Mouse (Mus musculus) left cerebral cortex, adult 18-20 months (tissue): ENCODE measurements around the gene Cmtm7. TPM values are rescaled to one million over a fixed set of nuclear protein-coding genes. Genes with fewer than 3 reads are reported as not detected.

Source experiments
- DNase-seq, 2 experiments: peaks; one replicate each; pipeline ENCODE4 v3.0.0; 2021 to 2022; ENCODE audit warnings: low spot score in 2 of 2, mixed read lengths in 1 of 2
- total RNA-seq, 2 experiments: library from RNA; stranded (reverse); gene quantifications; 2 replicates each; pipeline ENCODE4 v1.2.3; 2021

The Cmtm7 gene
- total RNA-seq, 2 experiments from 2014 or later: 3.6 to 5.0 TPM

GRCm38 (mm10) chr9:114767030-114767429 lies 14.6 kb downstream of the Cmtm7 start:
- peak in 1 of 2 experiments; percentile 31 for DNase-seq

- no peak for DNase-seq
These were observed 18.3 kb downstream of the Cmtm7 start for GRCm38 (mm10) chr9:114763341-114763740.

- DNase-seq: peak in 1 of 2 experiments; percentile 19
These were observed 19.8 kb downstream of the Cmtm7 start for GRCm38 (mm10) chr9:114761848-114762247.

- DNase-seq: no peak
These were observed 21.3 kb downstream of the Cmtm7 start for GRCm38 (mm10) chr9:114760353-114760752.

DNA sequence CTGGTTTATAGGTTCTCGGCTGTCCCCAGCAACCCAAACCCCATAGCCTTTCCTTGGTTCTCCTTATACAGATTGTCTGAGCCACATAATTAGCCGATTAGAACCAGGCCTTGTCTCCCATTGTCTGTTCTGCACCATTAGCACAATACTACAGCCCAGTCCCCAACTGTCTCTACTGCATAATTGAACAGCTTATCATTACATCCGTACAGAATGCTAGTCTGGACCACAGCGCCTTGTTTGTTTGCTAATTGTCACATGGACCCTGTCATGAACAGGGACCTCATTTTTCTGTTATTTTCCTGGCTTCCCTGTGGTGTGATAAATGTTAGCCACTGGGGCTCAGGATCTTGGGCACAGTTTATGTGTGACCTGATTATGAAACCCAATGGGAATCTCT lies 21.8 kb downstream of the Cmtm7 start:
- no peak for DNase-seq

DNA sequence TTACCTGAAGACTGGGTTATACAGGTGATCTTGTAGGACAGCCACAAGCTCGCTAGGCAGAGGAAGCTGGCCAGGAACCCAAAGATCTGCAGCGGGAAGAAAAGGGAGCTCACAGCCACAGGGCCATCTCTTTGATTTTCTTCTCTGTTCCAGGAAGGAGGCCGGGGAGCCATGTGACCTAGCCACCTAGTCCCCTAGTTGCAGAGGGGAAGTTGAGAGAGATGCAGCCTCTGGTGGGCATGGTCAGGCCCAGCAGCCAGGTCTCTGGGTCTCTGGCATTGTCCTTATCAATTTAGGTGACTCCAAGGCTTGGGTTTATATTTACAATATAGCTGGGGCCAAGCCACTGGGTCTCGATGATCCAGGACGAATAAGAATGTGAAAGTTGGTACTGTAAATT lies 22.9 kb downstream of the Cmtm7 start:
- DNase-seq: no peak

DNA sequence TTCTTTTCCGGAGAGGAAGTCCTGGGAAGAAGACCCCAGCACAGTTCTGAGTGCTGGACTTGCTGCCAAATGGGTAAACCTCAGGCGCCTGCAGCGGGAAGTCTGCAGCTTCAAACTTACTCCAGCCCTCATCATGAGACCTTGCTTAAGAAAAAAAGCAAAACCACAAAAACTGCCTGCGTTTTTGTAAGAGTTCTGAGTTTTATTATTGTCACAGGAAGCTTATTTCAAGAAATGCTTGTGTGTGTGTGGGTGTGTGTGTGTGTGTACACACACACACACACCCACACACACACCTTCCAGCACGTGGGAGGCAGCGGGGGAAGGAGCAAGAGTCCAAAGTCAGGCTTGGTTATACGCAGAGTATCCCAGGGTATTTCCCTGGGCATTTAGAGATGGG lies 23.4 kb downstream of the Cmtm7 start:
- DNase-seq: no peak

GRCm38 (mm10) chr9:114752863-114753484 lies 28.7 kb downstream of the Cmtm7 start:
- peak; percentile 92 to 95 for DNase-seq

DNA sequence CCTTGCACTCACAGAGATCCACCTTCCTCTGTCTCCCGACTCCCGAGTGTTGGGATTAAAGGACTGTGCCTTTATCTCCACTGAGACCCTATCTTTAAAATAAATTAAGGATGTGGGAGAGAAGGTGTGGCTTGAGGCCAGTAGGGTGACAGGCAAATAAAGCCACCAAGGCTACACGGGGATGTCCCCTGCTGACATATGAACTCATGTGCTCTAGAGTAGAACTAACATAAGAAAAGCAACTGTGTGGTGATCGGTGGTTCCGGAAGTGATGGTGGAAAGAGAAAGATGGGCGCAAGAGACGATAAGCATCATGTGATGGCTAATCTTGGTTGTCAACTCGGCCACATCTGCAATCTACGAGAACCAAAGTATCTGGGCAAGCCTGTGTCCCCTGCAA lies 29.3 kb downstream of the Cmtm7 start:
- no peak for DNase-seq

GRCm38 (mm10) chr9:114751582-114751981 lies 30.1 kb downstream of the Cmtm7 start:
- no peak for DNase-seq

- DNase-seq: no peak
These were observed 34.2 kb downstream of the Cmtm7 start for GRCm38 (mm10) chr9:114747466-114747865.

GRCm38 (mm10) chr9:114747012-114747411 lies 34.6 kb downstream of the Cmtm7 start:
- peak in 1 of 2 experiments; percentile 41 for DNase-seq

- DNase-seq: no peak
These were observed 36.0 kb downstream of the Cmtm7 start for GRCm38 (mm10) chr9:114745654-114746053.

GRCm38 (mm10) chr9:114745163-114745562 lies 36.5 kb downstream of the Cmtm7 start:
- no peak for DNase-seq

DNA sequence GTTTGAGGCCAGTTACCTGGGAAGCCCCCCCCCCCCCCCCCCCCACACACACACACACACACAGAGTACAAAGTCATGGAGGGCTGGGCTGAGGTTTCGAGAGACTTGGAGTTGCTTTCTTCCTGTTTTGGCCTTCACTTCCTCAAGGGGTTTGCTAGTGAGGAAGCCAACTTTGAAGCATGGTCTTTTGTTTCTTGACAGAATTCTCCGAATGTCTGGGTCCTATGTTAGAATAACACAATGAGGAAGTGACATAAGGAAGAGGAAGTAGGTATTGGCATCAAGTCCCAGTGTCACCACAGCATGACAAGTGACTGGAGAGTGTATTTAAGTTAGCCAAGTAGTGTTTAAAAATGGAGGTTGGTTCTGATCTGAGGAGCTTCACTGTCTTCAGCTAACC lies 38.9 kb downstream of the Cmtm7 start:
- DNase-seq: no peak

DNA sequence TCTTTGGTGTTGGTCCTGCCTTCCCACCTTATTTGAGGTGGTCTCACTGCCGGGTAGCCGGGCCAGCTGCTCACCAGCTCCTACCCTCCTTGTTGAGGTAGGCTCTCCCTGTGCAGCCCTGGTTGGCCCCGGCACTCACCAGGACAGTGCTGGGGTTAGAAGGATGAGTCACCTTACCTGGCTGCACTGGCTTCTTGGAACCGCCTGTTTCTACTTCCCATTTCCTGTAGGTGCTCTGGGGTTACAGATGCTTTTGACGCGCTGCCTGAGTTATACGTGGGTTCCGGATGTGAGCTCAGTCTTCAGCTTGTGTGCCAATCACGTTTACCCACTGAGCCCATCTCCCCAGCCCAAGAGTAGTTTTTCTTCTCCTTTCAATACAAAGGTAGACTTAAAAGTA lies 41.3 kb downstream of the Cmtm7 start:
- no peak for DNase-seq

DNA sequence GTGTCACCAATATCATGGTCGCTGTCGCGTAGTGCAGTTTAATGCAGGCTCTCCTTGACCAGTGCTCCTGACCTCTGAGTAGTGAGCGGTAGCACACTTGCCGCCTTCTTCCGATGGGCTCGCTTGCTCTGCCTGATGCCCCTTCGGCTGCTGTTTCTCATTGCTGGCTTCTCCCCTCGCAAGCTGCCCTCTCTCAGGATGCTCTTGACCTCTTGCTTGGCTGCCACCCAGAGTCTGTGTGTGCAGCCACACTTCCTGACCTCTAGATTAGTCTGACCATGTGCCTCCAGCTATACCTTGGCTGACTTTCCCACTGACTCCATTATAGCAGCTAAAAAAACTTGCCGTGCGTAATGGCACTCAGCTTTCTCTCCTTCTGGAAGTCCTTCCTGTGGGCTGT lies 45.2 kb downstream of the Cmtm7 start:
- no peak for DNase-seq

GRCm38 (mm10) chr9:114733238-114733637 lies 48.4 kb downstream of the Cmtm7 start:
- no peak for DNase-seq

GRCm38 (mm10) chr9:114731871-114732682 lies 49.6 kb downstream of the Cmtm7 start:
- DNase-seq: no peak

DNA sequence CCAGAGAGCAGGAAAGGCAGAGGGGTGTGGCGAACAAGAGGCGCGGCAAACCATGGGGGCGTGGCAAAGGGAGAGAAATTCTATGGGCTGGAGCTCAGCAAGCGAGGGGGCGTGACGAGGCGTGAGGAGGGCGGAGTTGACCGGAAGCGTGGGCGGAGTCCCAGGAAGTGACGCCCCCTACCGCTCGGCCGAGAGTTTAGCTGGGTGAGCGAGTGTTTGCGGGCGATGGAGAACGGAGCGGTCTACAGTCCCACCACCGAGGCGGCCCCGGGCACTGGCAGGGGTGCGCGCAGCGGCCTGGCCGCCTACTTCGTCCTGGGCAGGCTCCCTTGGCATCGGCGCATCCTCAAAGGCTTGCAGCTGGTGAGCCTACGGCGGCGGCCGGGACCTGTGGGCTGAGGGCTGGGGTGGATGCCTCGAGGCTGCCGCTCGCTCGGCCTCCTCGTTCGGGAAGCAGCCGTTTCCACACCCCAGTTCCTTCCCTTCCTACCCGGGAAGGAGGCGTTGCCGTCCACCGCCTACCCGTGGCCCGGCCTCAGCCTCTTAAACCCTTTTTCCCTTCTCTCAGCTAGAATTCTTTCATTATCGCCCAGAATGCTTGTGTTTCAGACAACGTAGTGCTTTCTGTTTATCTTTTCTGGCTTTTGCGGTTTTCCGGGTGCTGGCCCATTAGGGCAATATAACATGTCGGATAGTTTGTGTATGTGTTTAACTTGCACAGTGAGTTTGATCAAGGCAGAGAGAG lies 50.5 kb downstream of the Cmtm7 start, which contains the start of gene Cmtm6:
Cmtm6 (plus strand) TSS at position 106 of the 745 bp plus-strand sequence.
- peak; percentile 95 for DNase-seq

GRCm38 (mm10) chr9:114729911-114730805 lies 51.5 kb downstream of the Cmtm7 start:
- DNase-seq: no peak
